Mouse (Mus musculus) spleen, embryonic (tissue): ENCODE measurements around the gene Olfr924.
"Not testable (repeated sequence)": the region's sequence is repeated elsewhere in the genome, so short reads cannot be mapped to it uniquely, and the experiment has no call there.

ENCODE experiments used
- CTCF ChIA-PET: fragments of 350-600 bp; sonication (Branson Sonifier 250); formaldehyde crosslinking; loops from one replicate; lab custom pipeline; 2022; lab: Charles Lee

Olfr924 gene

GRCm38 (mm10) chr9:38844149-38844548 lies at the start of gene Olfr924:
Olfr924 (plus strand) TSS chr9:38844449.
- CTCF ChIA-PET = no interaction called here

DNA sequence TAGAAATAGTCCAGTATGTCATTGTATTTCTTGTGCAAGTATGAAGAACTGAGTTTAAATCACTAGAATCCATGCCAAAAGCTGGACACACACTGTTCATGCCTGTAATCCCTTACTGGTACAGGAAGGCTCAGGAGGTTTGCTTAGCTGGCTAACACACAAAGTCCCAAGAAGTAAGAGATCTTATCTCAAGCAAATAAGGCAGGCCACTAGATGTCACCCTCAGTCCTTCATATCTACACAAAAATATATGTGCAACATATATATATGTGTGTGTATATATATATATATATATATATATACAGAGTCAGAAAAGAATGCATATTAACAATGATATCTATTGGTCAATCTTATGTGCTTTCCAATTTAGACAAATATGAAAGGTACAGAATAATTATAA lies 38.6 kb upstream of the Olfr924 start:
- CTCF ChIA-PET = no interaction called here

DNA sequence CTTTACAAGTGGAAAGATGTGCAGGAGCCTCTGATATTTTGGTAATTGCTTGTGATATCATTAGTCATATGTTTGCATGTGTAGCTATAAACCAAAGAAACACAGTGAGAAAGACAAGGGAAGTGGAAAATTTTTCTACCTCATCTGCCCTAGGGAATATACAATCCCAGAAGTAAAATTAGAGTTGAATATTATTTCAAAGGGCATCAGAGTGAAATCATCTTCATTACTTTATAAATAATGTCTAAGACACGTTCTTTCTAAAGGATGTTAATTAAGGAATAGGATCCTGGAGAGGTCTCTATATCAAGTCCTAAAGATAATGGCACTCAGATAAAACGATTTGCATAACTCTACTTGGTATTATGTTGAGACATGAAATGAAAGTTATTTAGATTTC lies 29.9 kb upstream of the Olfr924 start, which contains the start of gene Olfr922:
Gene Olfr922 (plus strand): TSS at position 301 of the 400 bp plus-strand sequence.
- CTCF ChIA-PET = no interaction called here

DNA sequence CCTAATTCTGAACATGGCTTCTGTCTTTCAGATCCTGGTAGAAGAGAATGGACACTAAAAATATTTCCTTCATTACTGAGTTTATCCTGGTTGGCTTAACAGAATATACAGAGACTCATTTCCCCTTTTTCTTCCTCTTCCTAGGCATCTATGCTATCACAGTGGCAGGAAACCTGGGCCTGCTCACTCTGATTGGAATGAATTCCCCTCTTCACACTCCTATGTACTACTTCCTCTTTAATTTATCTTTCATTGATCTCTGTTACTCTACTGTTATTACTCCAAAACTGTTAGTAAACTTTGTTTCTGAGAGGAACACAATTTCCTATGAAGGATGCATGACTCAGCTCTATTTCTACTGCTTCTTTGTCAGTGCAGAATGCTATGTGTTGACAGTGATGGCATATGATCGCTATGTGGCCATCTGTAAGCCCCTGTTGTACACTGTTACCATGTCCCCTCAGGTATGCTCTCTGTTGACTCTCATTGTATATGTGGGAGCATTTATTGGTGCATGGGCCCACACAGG lies 28.7 kb upstream of the Olfr924 start:
- CTCF ChIA-PET = no interaction called here

DNA sequence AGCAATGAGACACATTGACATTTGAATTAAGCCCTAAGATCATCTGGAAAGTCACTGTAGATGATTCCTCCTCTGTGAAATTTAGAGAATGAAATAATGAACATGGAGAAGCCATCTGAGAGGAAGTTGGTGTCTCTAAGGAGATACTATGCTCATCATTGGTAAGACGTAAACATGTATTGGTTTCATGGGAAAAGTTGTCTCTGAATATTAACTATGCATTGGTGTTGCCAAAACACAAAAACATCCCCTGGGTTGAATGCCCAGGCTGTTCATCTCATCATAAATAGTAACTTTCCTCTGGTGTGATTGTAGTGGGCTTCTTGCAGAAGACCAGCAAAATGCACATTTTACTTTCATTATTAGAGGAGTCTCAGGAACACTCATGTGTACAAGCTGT lies 18.0 kb upstream of the Olfr924 start, which contains the start of gene Olfr923:
Gene Olfr923 (plus strand): TSS at position 301 of the 400 bp plus-strand sequence.
- CTCF ChIA-PET = no interaction called here

DNA sequence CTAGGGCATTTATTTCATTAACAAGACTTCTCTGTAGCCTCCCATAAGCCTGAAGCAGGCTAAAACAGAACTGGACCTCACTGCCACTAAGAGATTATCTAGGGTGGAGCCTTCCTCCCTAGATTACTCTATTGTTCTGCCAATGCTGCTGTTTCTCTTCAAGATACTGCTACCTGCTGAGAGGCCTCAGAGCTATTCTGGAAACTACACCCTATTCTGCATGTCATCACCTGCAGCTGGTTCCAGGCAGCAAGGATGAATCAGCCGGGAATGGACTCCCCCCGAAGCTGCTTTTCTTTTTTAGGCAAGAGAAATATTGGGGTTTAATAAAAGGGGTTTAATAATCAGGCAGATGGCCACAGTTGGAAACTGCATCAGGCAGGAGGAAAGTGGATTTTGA lies 11.2 kb upstream of the Olfr924 start:
- CTCF ChIA-PET = no interaction called here

GRCm38 (mm10) chr9:38854760-38855159 lies 10.5 kb downstream of the Olfr924 start, which contains the start of gene Olfr26:
Olfr26 (plus strand) TSS chr9:38855060.
- CTCF ChIA-PET = no interaction called here

GRCm38 (mm10) chr9:38874880-38875279 lies 30.6 kb downstream of the Olfr924 start:
- CTCF ChIA-PET = not testable (repeated sequence)

- CTCF ChIA-PET = no interaction called here
Observed at GRCm38 (mm10) chr9:38876826-38877225, 32.6 kb downstream of the Olfr924 start, which contains the start of gene Olfr926. Olfr926 (plus strand) TSS chr9:38877126.
